Mouse (Mus musculus): Measurements from ENCODE around the gene Ly75. TPM values are rescaled to one million over a fixed set of nuclear protein-coding genes. Genes with fewer than 3 reads are reported as not detected.
A peak's percentile ranks its signal among the peaks of the same experiment; 100 is the strongest.

Gene Ly75
- total and polyA plus RNA-seq, 3 experiments: 1.1 to 2.2 TPM; not detected in 1

- H3K9ac ChIP-seq (ENCODE audit: control insufficient read depth, low read depth, low read length, poor library complexity, severe bottlenecking): no peak overlapping the region
- H3K27me3 ChIP-seq (ENCODE audit: control insufficient read depth in 1 of 2, insufficient read depth in 2 of 2, low read length in 2 of 2): no peaks in the 10 kb centered on the region
- no peak overlapping the region for H3K4me3 ChIP-seq (ENCODE audit: control insufficient read depth in 1 of 2, insufficient read depth in 1 of 2, low read depth in 2 of 2, low read length in 2 of 2)
- peak; percentile 72 for DNase-seq (ENCODE audit: low read depth, low spot score)
- no peak overlapping the region for H3K27ac ChIP-seq (ENCODE audit: control insufficient read depth, low read depth, low read length)
- no peaks in the 10 kb centered on the region for H3K79me2 ChIP-seq (ENCODE audit: control insufficient read depth, insufficient read depth, low read length, poor library complexity)
- peaks cover 0 to 10% of the 10 kb centered on the region in 2 experiments; a peak in 2 of 4 replicates for H3K36me3 ChIP-seq (ENCODE audit: control insufficient read depth in 1 of 2, insufficient read depth in 2 of 2, low read length in 2 of 2)
- no peaks in the 10 kb centered on the region for H3K9me3 ChIP-seq (replicated peaks; ENCODE audit: insufficient read depth, low read length)
- TF ChIP-seq ZC3H11A (IDR thresholded peaks at IDR 0.05; ENCODE audit: low read depth, low read length) (no peak), TCF12 (IDR thresholded peaks at IDR 0.05; ENCODE audit: low read depth, low read length) (0 out of 2 replicates have a peak, but pooled peaks have one; percentile 26), E2F4 (IDR thresholded peaks at IDR 0.05; ENCODE audit: borderline replicate concordance, low read depth, low read length) (no peak), NELFE (IDR thresholded peaks at IDR 0.05; ENCODE audit: low read depth, low read length) (no peak), GATA1 (IDR thresholded peaks at IDR 0.05; ENCODE audit: low read depth, low read length) (0 out of 2 replicates have a peak, but pooled peaks have one; percentile 30), MAZ (IDR thresholded peaks at IDR 0.05; ENCODE audit: low read depth, low read length) (no peak), EP300 (IDR thresholded peaks at IDR 0.05; ENCODE audit: low read depth in 1 of 2, low read length in 2 of 2) (peak; percentile 37 to 57; a peak in 3 of 4 replicates), ETS1 (IDR thresholded peaks at IDR 0.05; ENCODE audit: low read depth, low read length) (peak; percentile 44; the same call in 1 of the 2 replicates), TAL1 (IDR thresholded peaks at IDR 0.05; ENCODE audit: low read length) (no peak), MAX (IDR thresholded peaks at IDR 0.05; ENCODE audit: low read length) (0 out of 2 replicates have a peak, but pooled peaks have one; percentile 32), POLR2A (IDR thresholded peaks at IDR 0.05; ENCODE audit: control insufficient read depth in 1 of 2, insufficient read depth in 1 of 2, low read depth in 1 of 2, low read length in 2 of 2, poor library complexity in 1 of 2) (no peak), SIN3A (IDR thresholded peaks at IDR 0.05; ENCODE audit: low read length) (peak; percentile 69), ELF1 (IDR thresholded peaks at IDR 0.05; ENCODE audit: low read depth, low read length) (no peak), MAFK (IDR thresholded peaks at IDR 0.05; ENCODE audit: borderline replicate concordance, low read depth, low read length) (no peak), MYC (IDR thresholded peaks at IDR 0.05; ENCODE audit: low read depth, low read length) (peak; percentile 57; the same call in 1 of the 2 replicates), RCOR1 (IDR thresholded peaks at IDR 0.05; ENCODE audit: low read depth, low read length) (no peak), MXI1 (IDR thresholded peaks at IDR 0.05; ENCODE audit: low read depth, low read length) (no peak), POLR2AphosphoS5 (IDR thresholded peaks at IDR 0.05; ENCODE audit: borderline replicate concordance, low read depth, low read length) (no peak), NRF1 (IDR thresholded peaks at IDR 0.05; ENCODE audit: insufficient read depth, low read depth, low read length, poor library complexity, severe bottlenecking) (no peak), BHLHE40 (IDR thresholded peaks at IDR 0.05; ENCODE audit: borderline replicate concordance, low read depth, low read length) (no peak), TBP (IDR thresholded peaks at IDR 0.05; ENCODE audit: low read depth, low read length) (no peak)
- peaks cover 5 to 9% of the 10 kb centered on the region in 2 experiments; a peak in 3 of 4 replicates for H3K4me1 ChIP-seq (ENCODE audit: control insufficient read depth in 1 of 2, insufficient read depth in 2 of 2, low read length in 2 of 2)
Observed at GRCm38 (mm10) chr2:60342107-60342880, 40.8 kb downstream of the Ly75 start.

Data from MEL (cell line).